Mouse (Mus musculus): ENCODE measurements around the gene Gm13277.
A peak's percentile ranks its signal among the peaks of the same experiment; 100 is the strongest.
"Not testable (repeated sequence)": the region's sequence is repeated elsewhere in the genome, so short reads cannot be mapped to it uniquely, and the experiment has no call there.

Gm13277 gene

DNA sequence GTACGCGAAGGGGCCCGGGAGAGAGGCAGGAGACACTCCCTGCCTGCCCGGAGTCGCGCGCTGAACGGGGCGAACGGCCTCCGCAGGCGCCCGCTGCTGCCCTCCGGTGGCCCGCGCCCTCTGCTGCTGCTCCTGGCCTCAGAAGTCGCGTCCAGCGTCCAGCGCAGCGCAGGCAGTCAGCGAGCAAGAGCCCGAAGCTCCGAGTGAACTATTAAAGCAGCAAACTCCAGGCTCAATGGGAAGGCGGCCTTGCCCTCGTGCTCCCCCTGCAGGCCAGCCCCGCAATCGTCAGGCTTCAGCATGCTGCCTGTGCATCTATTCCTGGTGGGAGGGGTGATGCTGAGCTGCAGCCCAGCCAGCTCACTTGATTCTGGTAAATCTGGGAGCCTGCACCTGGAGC, 2.8 kb downstream of the Gm13277 start, which contains the start of gene Gm13278:
Gene Gm13278, plus strand, starts transcription at position 301 of the 400 bp plus-strand sequence.
- not testable (repeated sequence) for DNase-seq

DNA sequence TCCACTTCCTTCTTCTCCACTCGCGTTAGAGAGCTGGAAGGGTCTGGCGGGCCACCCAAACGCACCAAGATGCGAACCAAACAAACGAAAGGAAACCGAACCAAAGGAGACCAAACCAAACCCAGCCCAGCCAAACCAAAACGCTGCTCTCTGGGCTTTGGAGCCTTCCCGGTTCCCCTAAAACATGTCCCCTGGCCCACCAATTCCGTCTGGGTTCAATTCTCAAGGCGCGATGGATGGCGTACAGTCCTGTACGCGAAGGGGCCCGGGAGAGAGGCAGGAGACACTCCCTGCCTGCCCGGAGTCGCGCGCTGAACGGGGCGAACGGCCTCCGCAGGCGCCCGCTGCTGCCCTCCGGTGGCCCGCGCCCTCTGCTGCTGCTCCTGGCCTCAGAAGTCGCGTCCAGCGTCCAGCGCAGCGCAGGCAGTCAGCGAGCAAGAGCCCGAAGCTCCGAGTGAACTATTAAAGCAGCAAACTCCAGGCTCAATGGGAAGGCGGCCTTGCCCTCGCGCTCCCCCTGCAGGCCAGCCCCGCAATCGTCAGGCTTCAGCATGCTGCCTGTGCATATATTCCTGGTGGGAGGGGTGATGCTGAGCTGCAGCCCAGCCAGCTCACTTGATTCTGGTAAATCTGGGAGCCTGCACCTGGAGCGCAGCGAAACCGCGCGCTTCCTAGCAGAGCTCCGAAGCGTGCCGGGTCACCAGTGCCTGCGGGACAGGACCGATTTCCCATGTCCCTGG, 5.7 kb downstream of the Gm13277 start, which contains the start of gene Gm13275:
Gene Gm13275, plus strand, starts transcription at position 552 of the 740 bp plus-strand sequence.
- not testable (repeated sequence) for DNase-seq

DNA sequence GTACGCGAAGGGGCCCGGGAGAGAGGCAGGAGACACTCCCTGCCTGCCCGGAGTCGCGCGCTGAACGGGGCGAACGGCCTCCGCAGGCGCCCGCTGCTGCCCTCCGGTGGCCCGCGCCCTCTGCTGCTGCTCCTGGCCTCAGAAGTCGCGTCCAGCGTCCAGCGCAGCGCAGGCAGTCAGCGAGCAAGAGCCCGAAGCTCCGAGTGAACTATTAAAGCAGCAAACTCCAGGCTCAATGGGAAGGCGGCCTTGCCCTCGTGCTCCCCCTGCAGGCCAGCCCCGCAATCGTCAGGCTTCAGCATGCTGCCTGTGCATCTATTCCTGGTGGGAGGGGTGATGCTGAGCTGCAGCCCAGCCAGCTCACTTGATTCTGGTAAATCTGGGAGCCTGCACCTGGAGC, 8.7 kb downstream of the Gm13277 start, which contains the start of gene Gm13279:
Gene Gm13279, plus strand, starts transcription at position 301 of the 400 bp plus-strand sequence.
- DNase-seq: not testable (repeated sequence)

DNA sequence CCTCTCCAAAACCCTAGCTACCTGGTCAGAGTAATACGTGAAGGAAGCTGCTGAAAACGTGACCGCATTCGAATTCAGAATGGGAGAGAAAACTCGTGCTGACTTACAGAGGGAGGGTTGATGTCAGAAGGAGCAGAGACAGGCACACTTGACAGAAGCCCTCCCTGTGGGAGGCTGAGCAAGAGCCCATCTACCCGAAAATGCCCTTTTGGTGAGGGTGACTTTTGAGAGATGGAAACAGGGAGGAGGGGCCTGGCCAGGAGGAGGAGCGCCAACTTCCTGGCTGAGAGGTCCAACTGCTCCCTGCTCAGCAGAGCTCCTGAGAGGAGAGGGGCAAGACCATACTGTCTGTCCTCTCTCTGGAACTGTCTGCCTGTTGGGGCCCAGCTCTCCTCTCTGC, 10.9 kb downstream of the Gm13277 start, which contains the start of gene Gm13285:
Gene Gm13285, plus strand, starts transcription at position 301 of the 400 bp plus-strand sequence.
- DNase-seq: not testable (repeated sequence)

DNA sequence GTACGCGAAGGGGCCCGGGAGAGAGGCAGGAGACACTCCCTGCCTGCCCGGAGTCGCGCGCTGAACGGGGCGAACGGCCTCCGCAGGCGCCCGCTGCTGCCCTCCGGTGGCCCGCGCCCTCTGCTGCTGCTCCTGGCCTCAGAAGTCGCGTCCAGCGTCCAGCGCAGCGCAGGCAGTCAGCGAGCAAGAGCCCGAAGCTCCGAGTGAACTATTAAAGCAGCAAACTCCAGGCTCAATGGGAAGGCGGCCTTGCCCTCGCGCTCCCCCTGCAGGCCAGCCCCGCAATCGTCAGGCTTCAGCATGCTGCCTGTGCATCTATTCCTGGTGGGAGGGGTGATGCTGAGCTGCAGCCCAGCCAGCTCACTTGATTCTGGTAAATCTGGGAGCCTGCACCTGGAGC, 14.5 kb downstream of the Gm13277 start, which contains the start of gene Gm13287:
Gene Gm13287, plus strand, starts transcription at position 301 of the 400 bp plus-strand sequence.
- DNase-seq: not testable (repeated sequence)

DNA sequence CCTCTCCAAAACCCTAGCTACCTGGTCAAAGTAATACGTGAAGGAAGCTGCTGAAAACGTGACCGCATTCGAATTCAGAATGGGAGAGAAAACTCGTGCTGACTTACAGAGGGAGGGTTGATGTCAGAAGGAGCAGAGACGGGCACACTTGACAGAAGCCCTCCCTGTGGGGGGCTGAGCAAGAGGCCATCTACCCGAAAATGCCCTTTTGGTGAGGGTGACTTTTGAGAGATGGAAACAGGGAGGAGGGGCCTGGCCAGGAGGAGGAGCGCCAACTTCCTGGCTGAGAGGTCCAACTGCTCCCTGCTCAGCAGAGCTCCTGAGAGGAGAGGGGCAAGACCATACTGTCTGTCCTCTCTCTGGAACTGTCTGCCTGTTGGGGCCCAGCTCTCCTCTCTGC, 16.8 kb downstream of the Gm13277 start, which contains the start of gene Gm13288:
Gene Gm13288, plus strand, starts transcription at position 301 of the 400 bp plus-strand sequence.
- not testable (repeated sequence) for DNase-seq

DNA sequence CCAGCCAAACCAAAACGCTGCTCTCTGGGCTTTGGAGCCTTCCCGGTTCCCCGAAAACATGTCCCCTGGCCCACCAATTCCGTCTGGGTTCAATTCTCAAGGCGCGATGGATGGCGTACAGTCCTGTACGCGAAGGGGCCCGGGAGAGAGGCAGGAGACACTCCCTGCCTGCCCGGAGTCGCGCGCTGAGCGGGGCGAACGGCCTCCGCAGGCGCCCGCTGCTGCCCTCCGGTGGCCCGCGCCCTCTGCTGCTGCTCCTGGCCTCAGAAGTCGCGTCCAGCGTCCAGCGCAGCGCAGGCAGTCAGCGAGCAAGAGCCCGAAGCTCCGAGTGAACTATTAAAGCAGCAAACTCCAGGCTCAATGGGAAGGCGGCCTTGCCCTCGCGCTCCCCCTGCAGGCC, 17.3 kb downstream of the Gm13277 start:
- DNase-seq: not testable (repeated sequence)

DNA sequence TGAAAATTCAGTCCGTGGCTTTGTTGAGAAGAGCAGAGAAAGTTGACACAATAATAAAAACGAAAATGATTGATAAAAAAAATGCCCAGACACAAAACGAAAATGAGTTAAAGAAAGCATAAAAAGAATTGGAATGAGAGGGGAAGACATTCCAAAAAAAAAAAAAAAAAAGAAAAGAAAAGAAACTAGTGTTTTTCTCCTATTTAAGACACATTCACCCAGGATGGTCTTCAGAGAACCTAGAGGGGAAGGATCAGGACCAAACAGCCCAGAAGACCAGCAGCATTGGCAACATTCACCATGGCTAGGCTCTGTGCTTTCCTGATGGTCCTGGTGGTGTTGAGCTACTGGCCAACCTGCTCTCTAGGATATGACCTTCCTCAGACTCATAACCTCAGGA, 27.5 kb downstream of the Gm13277 start, which contains the start of gene Ifna7:
Gene Ifna7, plus strand, starts transcription at position 301 of the 400 bp plus-strand sequence.
- DNase-seq: no peak

DNA sequence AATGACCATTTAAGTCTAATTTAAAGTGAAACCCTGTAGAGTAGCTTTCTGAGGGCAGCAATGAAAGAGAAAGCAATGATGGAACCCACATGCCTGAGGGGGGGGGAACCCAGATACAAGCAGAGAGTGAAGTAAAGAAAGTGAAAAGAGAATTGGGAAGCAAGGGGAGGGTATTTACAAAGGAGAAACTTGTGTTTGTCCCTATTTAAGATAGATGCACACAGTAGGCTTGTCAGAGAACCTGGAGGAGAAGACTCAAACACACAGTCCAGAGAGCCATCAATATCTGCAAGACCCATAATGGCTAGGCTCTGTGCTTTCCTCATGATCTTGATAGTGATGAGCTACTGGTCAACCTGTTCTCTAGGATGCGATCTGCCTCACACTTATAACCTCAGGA, 31.2 kb downstream of the Gm13277 start, which contains the start of gene Ifna11:
Gene Ifna11, plus strand, starts transcription at position 301 of the 400 bp plus-strand sequence.
- no peak for DNase-seq

DNA sequence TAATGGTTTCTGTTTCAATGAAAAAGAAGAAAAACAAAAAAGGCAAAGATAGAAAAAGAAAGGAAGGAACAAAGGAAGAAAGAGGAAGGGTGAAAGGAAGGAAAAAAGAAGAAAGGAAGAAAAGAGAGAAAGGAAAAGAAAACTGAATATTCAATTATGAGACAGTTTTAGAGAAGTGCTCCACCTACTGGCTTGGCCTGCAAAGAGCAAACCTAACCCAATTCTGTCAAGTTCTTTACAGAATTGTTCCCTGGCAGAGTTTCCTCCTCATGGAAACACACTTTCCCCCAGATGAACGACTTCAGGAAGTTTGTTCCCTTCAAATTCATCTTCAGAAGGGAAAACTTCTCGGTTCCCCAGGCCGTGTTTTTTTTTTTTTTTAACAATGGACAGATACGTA, 34.6 kb downstream of the Gm13277 start:
- DNase-seq: peak; percentile 48

DNA sequence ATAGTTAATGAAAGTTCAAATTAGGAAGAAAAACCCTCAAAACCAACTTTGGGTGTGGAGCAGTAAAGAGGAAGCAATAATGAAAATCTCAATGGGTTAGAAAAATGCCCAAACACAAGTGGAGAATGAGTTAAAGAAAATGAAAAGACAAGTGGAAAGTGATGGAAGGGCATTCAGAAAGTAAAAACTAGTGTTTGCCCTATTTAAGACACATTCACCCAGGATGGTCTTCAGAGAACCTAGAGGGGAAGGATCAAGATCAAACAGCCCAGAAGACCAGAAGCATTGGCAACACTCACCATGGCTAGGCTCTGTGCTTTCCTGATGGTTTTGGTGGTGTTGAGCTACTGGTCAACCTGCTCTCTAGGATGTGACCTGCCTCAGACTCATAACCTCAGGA, 38.7 kb downstream of the Gm13277 start, which contains the start of gene Ifna6:
Gene Ifna6, plus strand, starts transcription at position 301 of the 400 bp plus-strand sequence.
- DNase-seq: not testable (repeated sequence)

DNA sequence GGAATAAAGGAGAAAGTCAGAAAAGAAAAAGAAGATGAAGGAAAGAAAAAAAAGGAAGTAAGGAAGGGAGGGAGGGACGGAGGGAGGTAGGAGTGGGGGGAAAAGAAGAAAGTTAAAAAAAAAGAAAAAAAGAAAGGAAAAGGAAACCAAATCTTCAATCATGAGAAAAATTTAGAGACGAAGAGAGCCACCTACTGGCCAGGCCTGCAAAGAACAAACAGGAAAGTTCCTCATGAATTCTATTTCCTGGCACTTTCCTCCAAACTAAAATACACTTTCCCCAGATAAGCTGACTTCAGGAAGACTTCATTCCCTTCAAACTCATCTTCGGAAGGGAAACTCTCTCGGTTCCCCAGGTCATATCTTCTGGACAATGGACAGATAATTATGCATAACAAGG, 42.1 kb downstream of the Gm13277 start:
- DNase-seq: peak; percentile 26

DNA sequence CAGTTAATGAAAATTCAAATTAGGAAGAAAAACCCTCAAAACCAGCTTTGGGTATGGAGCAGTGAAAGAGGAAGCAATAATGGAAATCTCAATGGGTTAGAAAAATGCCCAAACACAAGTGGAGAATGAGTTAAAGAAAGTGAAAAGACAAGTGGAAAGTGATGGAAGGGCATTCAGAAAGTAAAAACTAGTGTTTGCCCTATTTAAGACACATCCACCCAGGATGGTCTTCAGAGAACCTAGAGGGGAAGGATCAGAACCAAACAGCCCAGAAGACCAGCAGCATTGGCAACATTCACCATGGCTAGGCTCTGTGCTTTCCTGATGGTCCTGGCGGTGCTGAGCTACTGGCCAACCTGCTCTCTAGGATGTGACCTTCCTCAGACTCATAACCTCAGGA, 46.8 kb downstream of the Gm13277 start, which contains the start of gene Ifna5:
Gene Ifna5, plus strand, starts transcription at position 301 of the 400 bp plus-strand sequence.
- not testable (repeated sequence) for DNase-seq

Measured in retina, postnatal 1 day (tissue).